Mouse (Mus musculus) left cerebral cortex, adult 8-10 months (tissue): ENCODE measurements around the gene Dcun1d3. TPM values are rescaled to one million over a fixed set of nuclear protein-coding genes. Genes with fewer than 3 reads are reported as not detected.

Source experiments
- DNase-seq, 2 experiments: peaks; one replicate each; pipeline ENCODE4 v3.0.0; 2022; ENCODE audit warnings: low spot score in 2 of 2
- total RNA-seq, 4 experiments: library from RNA; stranded (reverse); gene quantifications; 2 replicates each; pipeline ENCODE4 v1.2.4; 2022

Gene Dcun1d3
- total RNA-seq, 4 experiments from 2014 or later = 26.3 to 32.1 (median 27.1) TPM

DNA sequence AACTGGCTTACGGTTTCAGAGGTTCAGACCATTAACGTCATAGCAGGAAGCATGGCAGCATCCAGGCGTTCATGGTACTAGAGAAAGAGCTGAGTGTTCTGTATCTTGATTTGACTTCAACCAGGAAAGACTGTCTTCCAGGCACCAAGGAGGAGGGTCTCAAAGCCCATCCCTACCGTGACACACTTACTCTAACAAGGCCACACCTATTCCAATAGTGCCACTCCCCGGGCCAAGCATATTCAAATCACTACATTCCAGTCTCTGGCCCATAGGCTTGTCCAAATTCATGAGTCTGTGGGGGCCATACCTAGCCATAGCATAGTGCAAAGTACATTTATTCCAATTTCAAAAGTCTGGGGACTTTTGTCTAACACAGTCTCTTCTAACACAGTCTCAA is 88.7 kb downstream of the Dcun1d3 start:
- DNase-seq = no peak

Other genes starting within 250 kb of the Dcun1d3 start
- gene Acsm4, start 206.3 kb downstream of the Dcun1d3 start, total RNA-seq = under 1 TPM in 1 of 4 experiments, not detected in 3; 0.23 TPM
- gene Thumpd1, start 175.5 kb downstream of the Dcun1d3 start, total RNA-seq = 10 to 100 TPM; 43.2 to 49.2 (median 48.2) TPM
- gene Acsm3, start 135.4 kb downstream of the Dcun1d3 start, total RNA-seq = not detected
- 1 to 10 TPM; 1.0 to 3.6 (median 2.1) TPM for gene Rexo5, start 102.3 kb downstream of the Dcun1d3 start, total RNA-seq
- 1 to 10 TPM; 5.7 to 7.5 (median 7.1) TPM for gene Eri2, start 102.2 kb downstream of the Dcun1d3 start, total RNA-seq
- gene Lyrm1, start 437 bp downstream of the Dcun1d3 start, total RNA-seq = 10 to 100 TPM; 10.2 to 16.2 (median 15.1) TPM
- gene Dnah3, start 199.0 kb upstream of the Dcun1d3 start, total RNA-seq = under 1 TPM; 0.33 to 0.85 (median 0.51) TPM
- gene Tmem159, start 206.1 kb upstream of the Dcun1d3 start, total RNA-seq = 10 to 100 TPM; 13.6 to 15.5 (median 15.2) TPM
- gene Zp2, start 249.0 kb upstream of the Dcun1d3 start, total RNA-seq = 1 to 10 TPM in 1 of 4 experiments, under 1 TPM in 1, not detected in 2; 0.41 to 1.4 TPM